Mouse (Mus musculus) cerebellum, adult (tissue): ENCODE results near the gene Npcd.

Experiments used
- ATAC-seq: cut with Nextera tagmentation; 2 replicates; pipeline ENCODE4 v1.9.2; 2017; ENCODE audit warnings: mild to moderate bottlenecking, moderate library complexity, mixed read lengths; ENCODE audit not compliant: insufficient number of reproducible peaks, low FRiP score, low TSS enrichment

Npcd gene

GRCm38 (mm10) chr15:79834130-79834880, at the start of gene Npcd, which contains the start of gene Cbx6:
Npcd (minus strand) TSS chr15:79834237.
Cbx6 (minus strand) TSS chr15:79834688.
- peak; percentile 70 for ATAC-seq

DNA sequence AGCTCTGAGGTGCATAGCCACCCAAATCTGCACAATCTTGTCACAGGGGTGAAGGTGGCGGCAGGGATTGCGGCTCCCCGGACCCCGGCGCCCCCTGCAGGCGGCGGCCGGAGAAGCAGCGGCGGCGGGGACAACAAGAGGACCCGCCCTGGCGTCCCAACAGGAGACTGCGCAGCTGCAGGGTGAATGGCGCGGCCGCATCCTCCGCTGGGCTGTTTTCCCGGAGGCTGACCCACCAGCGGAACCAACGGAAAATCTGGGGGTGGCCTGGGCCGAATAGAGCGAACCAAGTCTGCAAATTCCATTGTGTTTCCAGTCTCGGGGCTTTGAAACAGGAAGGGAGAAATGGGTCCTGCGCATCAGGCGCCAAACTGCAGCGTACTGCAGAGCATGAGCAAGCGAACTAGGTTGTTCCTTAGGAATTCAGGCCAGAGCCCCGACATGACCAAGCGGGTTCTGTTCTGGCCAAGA, 49.4 kb upstream of the Npcd start:
- ATAC-seq: peak; percentile 95

GRCm38 (mm10) chr15:79882623-79883267, 48.7 kb upstream of the Npcd start:
- peak; percentile 65; the same call in 1 of the 2 replicates for ATAC-seq

DNA sequence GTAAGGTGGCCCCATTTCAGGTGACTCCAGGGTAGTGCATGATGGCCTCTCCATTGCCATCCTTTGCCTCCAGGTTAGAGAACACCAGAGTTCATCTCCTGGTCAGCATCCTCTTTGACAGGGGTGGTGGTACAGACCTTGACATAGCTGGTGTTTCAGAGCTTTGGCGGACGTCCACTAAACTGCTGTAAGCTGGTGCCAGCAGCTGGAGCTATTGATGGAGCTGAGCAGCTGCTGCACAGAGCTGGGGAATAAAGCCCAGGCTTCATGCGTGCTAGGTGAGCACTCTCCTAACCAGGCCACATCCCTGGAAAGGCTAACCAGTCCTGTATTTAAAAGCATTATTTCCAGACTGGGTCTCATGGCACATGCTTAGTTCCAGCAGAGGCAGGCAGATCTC, 46.4 kb upstream of the Npcd start:
- no peak for ATAC-seq

GRCm38 (mm10) chr15:79879319-79879718, 45.3 kb upstream of the Npcd start:
- ATAC-seq: no peak

GRCm38 (mm10) chr15:79878725-79879136, 44.7 kb upstream of the Npcd start:
- ATAC-seq: no peak

- ATAC-seq: no peak
These were observed 41.4 kb upstream of the Npcd start for GRCm38 (mm10) chr15:79875261-79875995.

DNA sequence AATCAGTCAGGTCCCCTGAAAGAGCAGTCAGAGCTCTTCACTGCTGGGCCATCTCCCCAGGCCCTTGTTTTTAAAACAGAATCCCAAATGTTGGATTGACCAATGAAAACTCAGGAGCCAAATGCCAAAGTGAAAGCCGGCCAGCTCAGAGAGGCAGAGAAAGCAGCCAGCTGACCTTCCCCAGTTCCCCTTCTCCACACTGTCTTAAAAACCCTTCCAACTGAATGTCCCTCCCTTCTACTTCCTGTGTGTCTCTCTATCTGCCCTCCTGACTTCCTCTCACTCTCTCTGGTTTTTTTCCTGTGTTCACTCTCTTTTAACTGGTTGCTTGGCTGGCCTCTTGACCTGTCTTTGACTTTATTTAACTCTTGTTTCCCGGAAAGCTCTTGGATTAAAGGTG, 40.0 kb upstream of the Npcd start:
- no peak for ATAC-seq

DNA sequence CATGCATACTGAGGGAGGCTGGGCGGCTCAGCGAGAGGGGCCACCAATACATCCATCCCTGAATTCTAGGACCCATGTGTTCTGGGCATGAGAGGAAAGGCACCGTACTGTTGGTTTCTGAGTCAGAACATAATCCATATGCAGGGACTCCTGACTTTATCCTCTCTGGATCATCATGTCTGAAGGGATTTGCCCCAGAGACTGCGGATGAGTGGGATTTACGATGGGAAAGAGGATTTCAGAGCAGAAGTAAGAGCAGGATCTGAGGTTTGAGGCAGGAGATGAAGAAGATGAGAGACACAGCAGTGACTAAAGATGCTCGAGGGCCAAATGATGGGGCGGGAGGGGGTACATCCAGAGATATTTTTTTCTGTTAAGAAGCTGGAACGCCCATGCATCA, 39.5 kb upstream of the Npcd start:
- ATAC-seq: no peak

DNA sequence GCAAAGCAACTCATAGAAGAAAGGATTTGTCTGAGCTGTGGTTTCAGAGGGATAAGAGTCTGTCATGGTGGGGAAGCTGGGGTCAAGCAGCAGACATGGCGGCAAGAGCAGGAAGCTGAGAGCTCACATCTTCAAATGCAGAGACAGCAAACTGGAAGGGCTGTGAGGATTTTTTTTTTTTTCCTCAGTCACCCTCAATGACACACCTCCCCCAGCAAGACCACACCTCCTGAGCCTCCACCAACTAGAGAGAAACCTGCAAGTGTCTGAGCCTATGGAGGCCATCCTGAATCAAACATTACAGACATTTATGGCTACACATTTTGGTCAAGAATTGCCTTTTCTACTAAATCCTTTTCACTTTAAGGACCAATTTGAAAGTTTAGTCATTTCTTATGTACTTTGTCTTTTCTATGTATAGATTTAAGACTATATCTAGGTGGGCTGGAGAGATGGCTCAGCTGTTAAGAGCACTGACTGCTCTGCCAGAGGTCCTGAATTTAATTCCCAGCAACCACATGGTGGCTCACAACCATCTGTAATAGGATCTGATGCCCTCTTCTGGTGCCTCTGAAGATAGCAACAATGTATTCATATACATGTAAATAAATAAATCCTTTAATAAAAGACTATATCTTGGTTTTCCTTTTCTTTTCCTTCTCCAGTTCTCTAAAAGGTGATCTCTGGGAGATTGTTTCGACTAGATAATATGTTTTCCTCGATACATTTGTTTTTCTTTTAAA, 33.4 kb upstream of the Npcd start:
- no peak for ATAC-seq

GRCm38 (mm10) chr15:79859821-79860220, 25.8 kb upstream of the Npcd start:
- no peak for ATAC-seq

- ATAC-seq: no peak
These were observed 24.9 kb upstream of the Npcd start for GRCm38 (mm10) chr15:79858979-79859378.

- ATAC-seq: no peak
These were observed 16.1 kb upstream of the Npcd start for GRCm38 (mm10) chr15:79850143-79850542.

- ATAC-seq: no peak
These were observed 13.1 kb upstream of the Npcd start for GRCm38 (mm10) chr15:79847100-79847499.

GRCm38 (mm10) chr15:79845986-79846385, 11.9 kb upstream of the Npcd start:
- ATAC-seq: no peak

- no peak for ATAC-seq
These were observed 8.9 kb upstream of the Npcd start for GRCm38 (mm10) chr15:79842985-79843384.

DNA sequence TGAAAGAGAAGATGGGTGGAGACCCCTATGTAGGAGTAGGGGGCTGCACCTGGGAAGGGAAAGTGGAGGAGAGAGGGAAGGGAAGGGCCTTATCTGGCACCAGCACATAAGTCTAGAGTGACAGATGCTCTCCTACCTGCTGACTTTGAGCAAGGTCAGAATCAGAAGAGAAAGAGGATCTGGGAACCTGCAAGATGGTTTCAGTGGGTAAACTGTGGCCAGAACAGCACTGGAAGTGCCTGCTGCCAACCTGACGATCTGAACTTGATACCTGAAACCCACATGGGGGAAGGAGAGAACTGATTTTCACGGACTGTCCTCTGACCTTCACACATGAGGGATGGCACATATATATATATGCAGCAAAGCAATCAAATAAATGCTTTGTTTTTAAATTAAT, 6.2 kb upstream of the Npcd start:
- ATAC-seq: no peak

DNA sequence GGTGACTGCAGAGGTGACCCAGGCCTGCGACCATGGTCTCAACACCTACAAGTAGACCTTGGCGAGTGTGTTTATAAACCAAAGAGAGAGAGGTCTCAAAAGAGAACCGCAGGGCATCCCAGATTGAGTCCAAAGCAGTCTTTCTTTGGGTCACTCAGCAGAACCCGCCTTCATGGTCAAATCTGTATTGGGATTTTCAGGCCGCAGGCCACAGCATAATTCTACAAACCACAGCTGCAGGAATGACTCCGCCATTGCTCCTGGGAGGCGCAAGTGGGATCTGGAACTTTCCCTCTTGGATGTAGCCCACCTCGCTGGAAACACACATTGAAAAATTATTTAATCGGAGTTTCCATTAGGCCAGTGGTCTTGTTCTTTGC, 834 bp upstream of the Npcd start:
- no peak for ATAC-seq

DNA sequence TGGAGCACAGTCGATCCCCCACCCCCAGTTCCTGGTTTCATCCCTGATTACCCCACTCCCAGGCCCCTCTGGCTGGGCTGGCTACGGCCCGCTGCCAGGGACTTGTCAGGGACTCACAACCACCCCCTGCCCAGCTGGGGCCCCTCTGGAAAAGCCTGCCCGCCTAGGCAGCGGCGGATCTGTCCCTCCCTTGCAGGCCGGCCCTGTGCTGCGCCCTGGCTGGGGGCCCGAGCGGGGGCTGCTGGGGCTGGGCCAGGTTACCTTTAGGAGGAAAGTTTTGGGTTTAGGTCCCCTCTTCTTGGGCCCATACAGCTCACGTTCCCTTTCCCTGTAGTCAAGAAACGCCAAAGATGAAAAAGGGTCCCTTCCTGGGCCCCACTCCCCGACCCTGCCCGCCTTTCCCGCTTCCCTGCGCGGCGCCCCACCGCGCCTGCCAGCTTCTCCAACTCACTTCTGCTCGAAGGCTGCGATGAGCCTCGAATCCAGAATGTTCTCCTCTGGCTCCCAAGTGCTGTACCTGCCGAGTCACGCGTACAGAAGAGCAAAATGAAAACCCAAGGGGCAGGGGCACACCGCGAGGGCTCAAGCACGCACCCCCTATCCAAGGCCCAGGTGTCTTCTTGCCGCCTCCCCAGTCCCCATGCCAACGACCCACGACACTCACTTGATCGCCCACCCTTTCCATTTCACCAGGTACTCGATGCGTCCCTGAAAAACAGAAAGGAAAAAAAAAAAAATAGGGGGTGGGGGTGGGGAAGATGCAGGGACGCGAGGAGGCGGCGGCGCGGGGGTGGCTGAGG, 586 bp downstream of the Npcd start:
- ATAC-seq: no peak; the same call in 1 of the 2 replicates
